Mouse (Mus musculus) embryonic facial prominence, embryonic 14.5 days (tissue): Measurements from ENCODE around the gene Nhlrc4. TPM values are rescaled to one million over a fixed set of nuclear protein-coding genes. Genes with fewer than 3 reads are reported as not detected.

ENCODE experiments used
- ATAC-seq: fragments of 200-750 bp; cut with Nextera tagmentation; 2 replicates; pipeline ENCODE4 v1.8.0; 2017; ENCODE audit warnings: low read depth, moderate number of reproducible peaks, moderate TSS enrichment
- DNase-seq: peaks from one replicate; pipeline ENCODE4 v3.0.0-alpha.2; 2015; ENCODE audit warnings: low spot score
- H3K27ac ChIP-seq: fragments of 300-500 bp; sonication (generic); replicated peaks from 2 replicates; pipeline ENCODE4 v1.5.1; 2014; ENCODE audit warnings: low read depth, mild to moderate bottlenecking, low read length, moderate library complexity
- H3K27me3 ChIP-seq: fragments of 300-500 bp; sonication (generic); replicated peaks from 2 replicates; pipeline ENCODE4 v1.6.1; 2014; ENCODE audit warnings: low read length; ENCODE audit not compliant: control insufficient read depth, insufficient read depth
- H3K36me3 ChIP-seq: fragments of 300-500 bp; sonication (generic); 2 replicates; pipeline ENCODE4 v1.6.1; 2014; ENCODE audit warnings: low read length, mixed read lengths; ENCODE audit not compliant: control insufficient read depth, insufficient read depth
- H3K4me1 ChIP-seq: fragments of 300-500 bp; sonication (generic); 2 replicates; pipeline ENCODE4 v1.6.1; 2014; ENCODE audit warnings: antibody characterized with exemption, low read length; ENCODE audit not compliant: control insufficient read depth, insufficient read depth
- H3K4me2 ChIP-seq: fragments of 300-500 bp; sonication (generic); 2 replicates; pipeline ENCODE4 v1.6.1; 2014; ENCODE audit warnings: low read depth, mild to moderate bottlenecking, low read length, moderate library complexity, mixed read lengths
- H3K4me3 ChIP-seq: fragments of 300-500 bp; sonication (generic); 2 replicates; pipeline ENCODE4 v1.5.1; 2014; ENCODE audit warnings: low read depth, mild to moderate bottlenecking, low read length
- H3K9ac ChIP-seq: fragments of 300-500 bp; sonication (generic); 2 replicates; pipeline ENCODE4 v1.6.1; 2014; ENCODE audit warnings: low read depth, mild to moderate bottlenecking, low read length, moderate library complexity, mixed read lengths
- H3K9me3 ChIP-seq: fragments of 300-500 bp; sonication (generic); 2 replicates; pipeline ENCODE4 v1.6.1; 2016; ENCODE audit warnings: low read length; ENCODE audit not compliant: control insufficient read depth
- WGBS: fragments of 180-500 bp; shearing (Covaris S2); extraction: QIAGEN DNeasy Blood & Tissue Kit; methylation state at CpG from one replicate; pipeline ENCODE4 v1.1.7; 2014; 5-methylcytosine and 5-hydroxymethylcytosine counted together
- polyA plus RNA-seq: library from polyadenylated mRNA; unstranded; fragments of >200 nt; fragmentation: Nextera tagmentation; extraction: Ambion mirVana; gene quantifications from 2 replicates; pipeline ENCODE4 v1.2.1, GENCODE M21; 2014

Nhlrc4 gene
- polyA plus RNA-seq, 1 experiment from 2014 or later = 0.99 TPM

DNA sequence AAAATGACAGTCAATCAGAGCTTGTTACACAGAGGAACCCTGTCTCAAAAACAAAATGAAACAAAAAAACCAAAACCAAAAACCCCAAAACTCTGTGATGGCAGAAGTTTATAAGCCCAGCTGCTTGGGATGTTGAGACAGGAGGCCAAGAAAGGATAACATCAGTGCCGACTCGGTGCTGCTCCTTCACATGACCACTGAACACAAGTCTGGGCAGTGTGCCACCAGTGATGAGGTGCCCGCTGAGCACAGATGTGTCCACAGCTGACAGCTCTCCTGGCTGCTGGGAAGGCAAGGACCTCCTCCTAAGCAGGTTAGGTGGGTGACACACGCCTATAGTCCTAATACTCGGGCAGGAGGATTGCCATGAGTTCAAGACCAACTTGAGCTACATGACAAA is 22.6 kb downstream of the Nhlrc4 start:
- H3K4me3 ChIP-seq = no peak overlapping the region
- no peak overlapping the region for H3K9ac ChIP-seq
- ATAC-seq = no peak
- H3K4me2 ChIP-seq = no peak overlapping the region
- no peaks in the 10 kb centered on the region for H3K27me3 ChIP-seq
- H3K4me1 ChIP-seq = peaks cover 12% of the 10 kb centered on the region
- 81% methylated on average over 5 of the region's 5 CpGs for WGBS
- no peak for DNase-seq
- no peaks in the 10 kb centered on the region for H3K9me3 ChIP-seq
- H3K36me3 ChIP-seq = peaks cover 16% of the 10 kb centered on the region
- H3K27ac ChIP-seq = no peak overlapping the region

DNA sequence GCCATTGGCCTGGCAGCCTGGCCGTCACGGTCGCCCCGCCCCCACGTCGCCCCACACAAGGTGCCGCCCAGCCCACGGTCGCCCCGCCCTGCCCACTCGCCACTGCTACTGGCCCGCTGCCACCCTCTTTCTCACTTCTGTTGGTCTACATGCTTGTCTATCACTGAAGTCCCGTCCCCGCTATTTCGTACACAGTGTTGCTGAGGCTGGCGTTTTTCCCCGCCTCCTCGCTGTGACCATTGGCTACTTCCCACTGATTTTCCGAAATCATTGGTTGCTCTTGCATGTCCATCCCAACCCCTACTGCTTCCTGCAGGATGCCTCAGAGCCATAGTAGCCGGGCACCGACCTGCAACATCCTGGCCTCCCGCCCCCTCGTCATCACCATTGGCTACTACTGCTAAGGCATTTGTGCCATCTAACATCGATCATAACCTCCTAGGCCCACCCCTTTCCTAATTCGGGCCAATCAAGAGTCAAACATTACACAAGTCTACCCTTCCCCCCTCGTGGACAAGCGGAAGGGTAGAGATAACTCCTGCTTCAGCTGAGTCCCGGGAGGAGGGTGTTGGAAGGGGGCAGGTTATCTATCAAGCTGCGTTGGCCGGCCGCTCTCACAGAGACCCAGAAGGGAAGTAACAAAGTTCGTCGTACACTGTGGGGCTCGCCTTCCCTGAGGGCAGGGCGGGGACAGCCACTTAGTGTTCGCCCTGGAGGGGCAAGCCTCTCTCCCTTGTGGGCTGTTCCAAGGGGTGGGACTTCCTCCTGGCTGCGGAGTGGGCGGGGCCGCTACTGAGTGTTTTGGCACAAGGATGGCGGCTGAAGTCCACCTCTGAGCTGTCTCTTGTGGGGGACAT is 24.7 kb downstream of the Nhlrc4 start:
- WGBS = 0% methylated on average over 29 of the region's 40 CpGs

DNA sequence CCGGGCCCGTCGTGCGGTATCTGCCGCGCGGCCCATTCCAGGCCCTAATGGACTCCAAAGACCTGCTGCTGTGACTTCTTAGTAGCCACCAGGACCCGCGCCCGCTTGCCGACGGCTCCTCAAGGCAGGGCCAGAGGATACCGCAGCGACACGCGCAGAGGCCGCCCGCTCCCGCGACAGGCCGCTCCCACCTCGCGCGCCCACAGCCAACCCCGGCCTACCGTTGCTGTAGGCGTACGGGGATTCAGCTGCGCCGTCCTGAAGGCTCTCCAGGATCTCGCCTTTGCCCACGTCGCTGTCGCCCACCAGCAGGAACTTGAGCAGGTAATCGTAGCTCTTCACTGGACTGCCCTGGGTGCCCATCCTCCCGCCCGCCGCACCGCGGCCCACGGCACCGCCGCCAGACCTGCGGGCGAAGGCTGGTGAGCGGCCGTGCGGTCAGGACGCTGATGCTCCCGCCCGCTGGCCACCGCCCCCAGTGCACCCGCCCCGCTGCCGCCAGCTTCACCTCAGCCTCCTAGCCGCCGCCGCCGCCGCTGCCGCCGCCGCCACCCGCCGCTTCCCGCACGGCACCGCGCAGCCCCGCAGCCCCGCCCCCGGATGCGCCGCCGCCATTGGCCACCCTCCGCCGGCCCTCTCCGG is 25.5 kb downstream of the Nhlrc4 start, which contains the start of gene Rab40c:
Rab40c (minus strand) TSS at position 584 of the 642 bp plus-strand sequence.
- WGBS = 2% methylated on average over 17 of the region's 78 CpGs
- peak; percentile 20 for DNase-seq
- no peaks in the 10 kb centered on the region for H3K9me3 ChIP-seq
- peak within 1 kb of the TSS; percentile 99 for H3K4me3 ChIP-seq
- H3K36me3 ChIP-seq = peaks cover 11% of the 10 kb centered on the region; the same call in 1 of the 2 replicates
- no peaks in the 10 kb centered on the region for H3K27me3 ChIP-seq
- peak within 1 kb of the TSS; percentile 91 for H3K4me2 ChIP-seq
- H3K4me1 ChIP-seq = peaks cover 12% of the 10 kb centered on the region
- peak within 1 kb of the TSS; percentile 87 for H3K27ac ChIP-seq
- H3K9ac ChIP-seq = peak within 1 kb of the TSS; percentile 90
- peak; percentile 89; the same call in 1 of the 2 replicates for ATAC-seq

More for the DNA sequence above, 24.7 kb downstream of the Nhlrc4 start:
- DNase-seq = peak; percentile 100
- H3K27ac ChIP-seq = peak overlapping the region; percentile 87
- peak overlapping the region; percentile 99 for H3K4me3 ChIP-seq
- H3K27me3 ChIP-seq = no peaks in the 10 kb centered on the region
- ATAC-seq = peak; percentile 98
- H3K4me1 ChIP-seq = peaks cover 12% of the 10 kb centered on the region
- peak overlapping the region; percentile 90 for H3K9ac ChIP-seq
- H3K36me3 ChIP-seq = peaks cover 14% of the 10 kb centered on the region; the same call in 1 of the 2 replicates
- H3K4me2 ChIP-seq = peak overlapping the region; percentile 91
- H3K9me3 ChIP-seq = no peaks in the 10 kb centered on the region

DNA sequence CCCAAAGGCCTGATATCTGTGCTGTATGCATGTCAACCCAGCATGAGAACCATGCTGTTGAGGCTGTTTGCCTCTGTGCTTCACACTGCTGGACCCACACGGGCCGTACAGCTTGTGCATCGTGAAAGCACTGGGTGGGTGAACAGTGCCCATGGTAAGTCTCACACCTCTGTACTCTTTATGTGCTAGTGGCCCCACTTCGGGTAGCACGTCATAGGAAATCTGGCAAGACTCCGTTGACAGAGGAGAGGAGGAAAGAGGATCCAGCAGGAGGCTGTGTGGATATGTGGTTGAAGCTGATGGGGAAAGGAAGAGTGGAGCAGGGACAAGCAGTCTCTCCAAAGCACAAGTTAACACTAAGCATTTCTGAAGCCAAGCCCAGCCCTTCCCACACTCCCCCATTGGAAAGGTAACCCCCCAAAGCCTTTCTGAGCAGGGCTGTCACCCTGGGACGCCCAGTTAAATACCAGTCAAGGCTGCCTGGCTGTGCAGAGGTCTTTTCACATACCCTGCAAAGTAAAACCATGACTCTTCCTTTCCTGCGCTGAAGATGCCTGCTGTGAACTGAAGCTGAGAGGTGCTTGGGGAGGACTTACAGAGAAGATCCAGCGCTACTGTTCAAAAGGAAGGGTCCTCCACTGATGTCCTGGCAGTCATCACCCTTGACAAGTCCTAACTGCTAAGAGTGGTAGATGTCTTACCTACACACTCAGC is 26.6 kb downstream of the Nhlrc4 start:
- H3K4me3 ChIP-seq = peak overlapping the region; percentile 99
- peaks cover 14% of the 10 kb centered on the region; the same call in 1 of the 2 replicates for H3K36me3 ChIP-seq
- H3K9me3 ChIP-seq = no peaks in the 10 kb centered on the region

DNA sequence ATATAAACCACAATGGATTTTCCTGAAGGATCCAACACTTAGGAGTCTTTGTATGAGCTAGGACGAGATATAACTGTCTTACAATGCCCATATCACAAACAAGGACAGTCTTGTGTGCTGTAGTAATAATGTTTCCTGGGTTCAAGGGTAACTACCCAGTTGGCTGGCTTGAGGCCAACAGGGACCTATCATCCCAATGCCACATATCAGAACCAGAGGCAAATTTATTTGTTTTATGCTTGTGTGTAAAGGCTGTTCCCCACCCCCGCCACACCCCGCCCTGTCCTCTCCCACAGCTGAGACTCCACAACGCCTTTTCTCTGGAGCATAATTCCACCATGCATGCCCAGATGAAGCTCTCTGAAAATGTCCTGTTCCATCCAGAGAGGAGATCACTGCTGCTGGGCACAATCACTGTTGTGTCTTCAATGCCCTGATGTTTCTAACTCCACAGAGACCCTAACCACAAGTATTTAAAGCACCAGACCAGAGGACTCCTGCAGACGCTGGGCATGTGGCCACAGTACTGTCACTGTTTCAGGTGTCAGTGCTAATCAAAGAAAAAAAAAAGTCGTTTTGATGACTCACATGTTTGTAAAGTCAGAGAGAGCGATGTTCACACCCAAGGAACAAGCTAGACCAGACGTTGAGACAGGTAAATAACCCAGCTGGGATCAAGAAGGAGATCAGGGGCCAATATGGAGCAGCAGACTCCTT is 27.7 kb downstream of the Nhlrc4 start:
- WGBS = 82% methylated on average over 8 of the region's 8 CpGs
- H3K4me3 ChIP-seq = no peak overlapping the region

More for the DNA sequence above, 26.6 kb downstream of the Nhlrc4 start:
- 81% methylated on average over 9 of the region's 9 CpGs for WGBS
- ATAC-seq = no peak
- no peak overlapping the region for H3K27ac ChIP-seq
- no peak for DNase-seq
- peak overlapping the region; percentile 90 for H3K9ac ChIP-seq
- peaks cover 12% of the 10 kb centered on the region for H3K4me1 ChIP-seq
- no peaks in the 10 kb centered on the region for H3K27me3 ChIP-seq
- peak overlapping the region; percentile 91 for H3K4me2 ChIP-seq

DNA sequence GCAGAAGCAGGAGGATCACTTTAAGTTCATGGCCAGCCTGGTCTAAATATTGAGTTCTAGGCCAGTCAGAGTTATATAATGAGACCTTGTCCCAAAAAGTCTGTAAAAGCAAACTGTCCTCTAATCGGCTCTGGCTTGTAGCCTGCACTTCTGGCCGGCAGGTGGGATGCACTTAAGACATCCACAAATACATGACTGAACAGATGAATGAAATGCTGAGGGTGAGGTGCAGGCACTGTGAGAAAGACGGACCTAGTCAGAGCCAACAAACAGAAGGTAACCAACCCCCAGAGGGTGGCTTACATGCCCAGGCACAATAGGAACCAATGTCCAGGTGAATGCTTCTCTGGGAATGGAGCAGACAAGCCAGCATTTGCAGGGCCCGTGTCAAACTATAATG is 30.5 kb downstream of the Nhlrc4 start:
- ATAC-seq = no peak
- no peak overlapping the region for H3K4me2 ChIP-seq

More for the DNA sequence above, 27.7 kb downstream of the Nhlrc4 start:
- DNase-seq (no peak), ATAC-seq (no peak)
- Histone ChIP-seq H3K9me3 (no peaks in the 10 kb centered on the region), H3K36me3 (peaks cover 15% of the 10 kb centered on the region; the same call in 1 of the 2 replicates), H3K9ac (no peak overlapping the region), H3K4me2 (no peak overlapping the region), H3K4me1 (peaks cover 12% of the 10 kb centered on the region), H3K27ac (no peak overlapping the region), H3K27me3 (no peaks in the 10 kb centered on the region)

DNA sequence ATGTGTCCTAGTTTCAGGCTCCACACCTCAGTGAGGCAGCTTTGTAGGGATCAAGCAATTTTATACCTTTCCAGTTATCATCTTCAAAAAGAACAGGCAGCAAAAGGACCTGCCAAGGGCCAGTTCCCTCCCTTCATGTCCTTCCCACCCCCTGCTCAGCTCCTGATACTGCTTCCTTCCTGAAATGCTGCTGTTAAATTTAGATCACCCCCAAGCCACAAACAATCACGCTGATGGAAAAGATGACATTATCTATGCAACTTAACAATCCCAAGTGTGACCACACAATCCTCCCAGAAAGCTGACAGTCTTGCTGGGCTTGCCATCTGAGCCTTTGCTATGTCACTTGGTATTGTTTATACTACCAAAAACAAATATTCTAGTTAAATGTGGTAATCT is 30.9 kb downstream of the Nhlrc4 start:
- no peak for ATAC-seq
- Histone ChIP-seq H3K27ac (no peak overlapping the region), H3K9ac (no peak overlapping the region), H3K4me1 (peaks cover 9% of the 10 kb centered on the region), H3K4me3 (no peak overlapping the region), H3K4me2 (0 out of 2 replicates have a peak overlapping the region, but pooled peaks have one; percentile 5), H3K27me3 (no peaks in the 10 kb centered on the region), H3K9me3 (no peaks in the 10 kb centered on the region), H3K36me3 (peaks cover 20% of the 10 kb centered on the region; the same call in 1 of the 2 replicates)
- no peak for DNase-seq
- 80% methylated on average over 1 of the region's 1 CpGs for WGBS

More for the DNA sequence above, 30.5 kb downstream of the Nhlrc4 start:
- Histone ChIP-seq H3K36me3 (peaks cover 20% of the 10 kb centered on the region; the same call in 1 of the 2 replicates), H3K9me3 (no peaks in the 10 kb centered on the region), H3K9ac (no peak overlapping the region), H3K4me3 (no peak overlapping the region), H3K27ac (no peak overlapping the region), H3K27me3 (no peaks in the 10 kb centered on the region), H3K4me1 (peaks cover 9% of the 10 kb centered on the region)
- DNase-seq = no peak
- 76% methylated on average over 4 of the region's 4 CpGs for WGBS
